Mouse (Mus musculus): ENCODE results near the gene Tmem102. TPM values are rescaled to one million over a fixed set of nuclear protein-coding genes. Genes with fewer than 3 reads are reported as not detected.

The Tmem102 gene
- polyA plus RNA-seq, 1 experiment = 0.28 TPM

DNA sequence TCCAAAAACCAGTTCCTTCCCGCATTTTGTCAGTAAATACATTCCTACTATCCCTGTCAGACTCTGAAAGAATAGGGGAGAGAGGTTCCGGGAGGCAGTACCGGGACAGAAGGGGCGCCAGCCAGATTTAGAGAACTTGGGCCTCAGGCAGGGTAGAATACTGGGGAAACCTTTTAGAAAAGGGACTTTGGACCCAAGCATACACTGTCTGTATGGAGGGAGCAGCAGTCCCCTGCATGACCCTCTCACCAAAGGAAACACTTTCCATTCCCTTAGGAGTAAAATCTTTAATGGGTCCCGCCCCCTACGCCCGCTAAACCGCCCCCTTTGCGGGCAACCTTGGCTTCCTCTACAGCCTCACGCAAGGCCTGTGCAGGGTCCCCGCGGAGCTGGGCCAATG lies 2.1 kb downstream of the Tmem102 start:
- peaks cover 7% of the 10 kb centered on the region; the same call in 1 of the 2 replicates for H3K4me1 ChIP-seq (ENCODE audit: control insufficient read depth, insufficient read depth, low read length)
- TF ChIP-seq POLR2A (IDR thresholded peaks at IDR 0.05; ENCODE audit: borderline replicate concordance, insufficient read depth, low read length) = no peak
- TF ChIP-seq CTCF (IDR thresholded peaks at IDR 0.05; ENCODE audit: borderline replicate concordance, insufficient read depth, low read depth, low read length) = no peak
- 17% methylated on average over 12 of the region's 12 CpGs for WGBS

DNA sequence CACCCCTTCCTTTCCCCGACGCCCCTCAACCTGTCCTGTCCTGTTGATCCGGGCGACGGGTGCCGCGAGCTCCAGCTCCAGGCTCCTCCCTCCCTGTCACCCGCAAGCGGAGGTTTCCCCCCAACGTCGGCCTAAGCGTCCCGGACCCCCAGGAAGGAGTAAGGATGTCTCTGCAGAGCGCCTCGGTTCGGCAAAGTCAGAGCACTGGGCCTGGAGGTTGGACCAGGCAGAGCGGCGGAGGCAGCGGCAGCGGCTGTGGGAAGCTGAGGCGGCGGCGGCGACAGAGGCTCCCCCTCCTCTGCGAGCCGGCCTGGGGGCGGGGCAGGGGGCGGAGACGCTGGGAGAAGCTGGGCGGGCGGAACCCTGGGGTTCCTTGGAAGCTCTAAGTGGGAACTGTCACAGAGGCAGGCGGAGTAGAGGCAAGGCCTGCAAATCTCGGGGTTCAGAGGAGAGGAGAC lies 2.7 kb downstream of the Tmem102 start:
- H3K4me1 ChIP-seq (ENCODE audit: control insufficient read depth, insufficient read depth, low read length) = peaks cover 7% of the 10 kb centered on the region; the same call in 1 of the 2 replicates
- peak overlapping the region; percentile 54 for H3K4me3 ChIP-seq (replicated peaks; ENCODE audit: insufficient read depth, low read depth, low read length)
- no peak for TF ChIP-seq CTCF (IDR thresholded peaks at IDR 0.05; ENCODE audit: borderline replicate concordance, insufficient read depth, low read depth, low read length)
- TF ChIP-seq POLR2A (IDR thresholded peaks at IDR 0.05; ENCODE audit: borderline replicate concordance, insufficient read depth, low read length) = 0 out of 2 replicates have a peak, but pooled peaks have one; percentile 18
- 8% methylated on average over 33 of the region's 33 CpGs for WGBS
- DNase-seq = peak; percentile 66 to 68
- H3K27ac ChIP-seq (ENCODE audit: insufficient read depth, low read length) = no peak overlapping the region
- peaks cover 1% of the 10 kb centered on the region; the same call in 1 of the 2 replicates for H3K27me3 ChIP-seq (ENCODE audit: control insufficient read depth, insufficient read depth, low read length)

More for the DNA sequence above, 2.1 kb downstream of the Tmem102 start:
- DNase-seq = no peak
- Histone ChIP-seq H3K27ac (ENCODE audit: insufficient read depth, low read length) (no peak overlapping the region), H3K4me3 (replicated peaks; ENCODE audit: insufficient read depth, low read depth, low read length) (peak overlapping the region; percentile 38), H3K27me3 (ENCODE audit: control insufficient read depth, insufficient read depth, low read length) (peaks cover 1% of the 10 kb centered on the region; the same call in 1 of the 2 replicates)

DNA sequence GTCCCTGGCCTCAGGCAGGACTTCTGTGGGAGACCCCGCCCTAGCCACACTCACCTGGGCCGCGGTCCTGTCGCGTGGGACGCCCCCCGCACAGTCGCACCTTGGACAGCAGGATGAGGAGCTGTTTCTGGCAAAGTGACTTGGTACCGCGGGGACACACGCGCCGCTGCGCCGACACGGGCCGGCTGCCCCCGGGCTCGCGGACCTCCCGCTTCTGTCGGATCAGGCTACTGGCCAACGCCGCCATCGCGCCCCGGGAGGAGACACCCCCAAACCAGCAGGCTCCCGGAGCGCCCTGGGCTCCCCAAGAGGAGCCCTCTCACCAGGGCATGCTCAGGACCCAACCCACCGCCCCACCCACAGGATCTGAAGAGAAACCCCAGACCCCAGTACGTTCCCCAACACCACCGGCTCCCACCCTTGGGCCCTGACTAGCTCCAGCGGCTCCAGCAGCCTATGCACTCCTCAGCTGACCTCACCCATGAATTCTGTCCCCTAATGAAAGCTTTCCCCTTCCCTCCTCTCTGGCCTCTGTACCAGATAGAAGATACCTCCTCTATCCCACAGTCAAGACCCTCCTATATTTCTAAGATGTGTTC lies 3.9 kb downstream of the Tmem102 start, which contains the start of gene Fgf11:
Fgf11 (minus strand) TSS at position 479 of the 599 bp plus-strand sequence.
- WGBS = 3% methylated on average over 33 of the region's 33 CpGs
- DNase-seq = no peak
- Histone ChIP-seq H3K27me3 (ENCODE audit: control insufficient read depth, insufficient read depth, low read length) (peaks cover 1% of the 10 kb centered on the region; the same call in 1 of the 2 replicates), H3K4me3 (replicated peaks; ENCODE audit: insufficient read depth, low read depth, low read length) (peak within 1 kb of the TSS; percentile 54), H3K27ac (ENCODE audit: insufficient read depth, low read length) (no peak within 1 kb of the TSS), H3K4me1 (ENCODE audit: control insufficient read depth, insufficient read depth, low read length) (peaks cover 7% of the 10 kb centered on the region; the same call in 1 of the 2 replicates)
- TF ChIP-seq POLR2A (IDR thresholded peaks at IDR 0.05; ENCODE audit: borderline replicate concordance, insufficient read depth, low read length) = no peak
- no peak for TF ChIP-seq CTCF (IDR thresholded peaks at IDR 0.05; ENCODE audit: borderline replicate concordance, insufficient read depth, low read depth, low read length)

DNA sequence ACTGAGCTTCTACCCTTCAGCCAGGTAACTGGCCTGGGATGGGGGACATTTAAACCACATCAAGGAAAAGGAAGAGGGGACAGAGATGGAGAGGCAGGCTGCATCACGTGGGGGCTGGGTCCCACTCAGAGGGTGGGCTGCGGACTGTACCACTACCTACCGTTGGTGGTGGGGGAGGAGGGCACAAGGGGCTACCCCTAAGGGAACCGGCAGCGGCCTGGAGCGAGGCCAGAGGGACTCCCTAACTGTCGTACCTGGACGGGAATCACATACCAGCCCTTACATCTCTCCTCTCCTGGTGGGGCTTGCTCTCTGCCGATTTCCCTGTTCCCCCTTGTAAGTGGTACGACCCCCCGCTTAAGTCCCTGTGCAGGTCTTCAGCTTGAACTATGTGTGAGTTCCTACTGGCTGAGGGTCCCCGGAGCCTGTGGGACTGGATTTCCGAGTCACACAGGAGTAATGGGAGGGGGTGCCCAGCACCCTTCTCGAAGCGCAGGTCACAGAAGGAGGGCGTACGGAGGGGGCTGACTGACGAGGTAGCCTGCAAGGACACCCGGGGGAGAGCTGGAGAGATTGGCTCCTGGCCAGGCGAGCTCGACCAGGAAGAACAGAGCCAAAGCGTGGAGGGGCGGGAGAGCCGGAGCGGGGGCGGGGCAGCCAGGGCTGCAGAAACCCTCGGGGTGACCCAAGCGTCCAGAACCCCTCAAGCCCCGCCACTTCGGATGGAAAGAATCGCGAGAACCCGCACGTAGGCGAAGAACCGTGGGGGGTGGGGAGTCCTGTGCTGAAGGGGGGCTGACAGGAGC lies 4.8 kb downstream of the Tmem102 start:
- no peak for DNase-seq
- peaks cover 7% of the 10 kb centered on the region; the same call in 1 of the 2 replicates for H3K4me1 ChIP-seq (ENCODE audit: control insufficient read depth, insufficient read depth, low read length)

DNA sequence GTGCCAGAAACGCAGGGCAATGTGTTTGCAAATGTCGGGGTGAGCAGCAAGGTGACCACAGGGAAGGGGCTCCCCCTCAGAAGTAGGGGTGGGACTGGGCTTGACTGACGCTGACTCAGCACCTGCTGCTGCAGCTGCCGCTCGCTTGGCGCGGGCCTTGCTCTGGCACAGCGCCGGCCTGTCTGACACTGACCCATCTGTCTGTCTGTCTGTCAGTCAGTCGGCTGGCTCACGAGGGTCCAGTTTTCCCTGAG lies 5.4 kb downstream of the Tmem102 start:
- Histone ChIP-seq H3K4me1 (ENCODE audit: control insufficient read depth, insufficient read depth, low read length) (peaks cover 7% of the 10 kb centered on the region; the same call in 1 of the 2 replicates), H3K27me3 (ENCODE audit: control insufficient read depth, insufficient read depth, low read length) (peaks cover 1% of the 10 kb centered on the region; the same call in 1 of the 2 replicates), H3K27ac (ENCODE audit: insufficient read depth, low read length) (no peak overlapping the region), H3K4me3 (replicated peaks; ENCODE audit: insufficient read depth, low read depth, low read length) (no peak overlapping the region)
- no peak for TF ChIP-seq CTCF (IDR thresholded peaks at IDR 0.05; ENCODE audit: borderline replicate concordance, insufficient read depth, low read depth, low read length)
- no peak for TF ChIP-seq POLR2A (IDR thresholded peaks at IDR 0.05; ENCODE audit: borderline replicate concordance, insufficient read depth, low read length)
- no peak for DNase-seq
- 8% methylated on average over 11 of the region's 11 CpGs for WGBS

More for the DNA sequence above, 4.8 kb downstream of the Tmem102 start:
- Histone ChIP-seq H3K4me3 (replicated peaks; ENCODE audit: insufficient read depth, low read depth, low read length) (peak overlapping the region; percentile 8), H3K27ac (ENCODE audit: insufficient read depth, low read length) (no peak overlapping the region), H3K27me3 (ENCODE audit: control insufficient read depth, insufficient read depth, low read length) (peaks cover 1% of the 10 kb centered on the region; the same call in 1 of the 2 replicates)
- TF ChIP-seq POLR2A (IDR thresholded peaks at IDR 0.05; ENCODE audit: borderline replicate concordance, insufficient read depth, low read length) (no peak), CTCF (IDR thresholded peaks at IDR 0.05; ENCODE audit: borderline replicate concordance, insufficient read depth, low read depth, low read length) (no peak)
- 2% methylated on average over 35 of the region's 36 CpGs for WGBS

DNA sequence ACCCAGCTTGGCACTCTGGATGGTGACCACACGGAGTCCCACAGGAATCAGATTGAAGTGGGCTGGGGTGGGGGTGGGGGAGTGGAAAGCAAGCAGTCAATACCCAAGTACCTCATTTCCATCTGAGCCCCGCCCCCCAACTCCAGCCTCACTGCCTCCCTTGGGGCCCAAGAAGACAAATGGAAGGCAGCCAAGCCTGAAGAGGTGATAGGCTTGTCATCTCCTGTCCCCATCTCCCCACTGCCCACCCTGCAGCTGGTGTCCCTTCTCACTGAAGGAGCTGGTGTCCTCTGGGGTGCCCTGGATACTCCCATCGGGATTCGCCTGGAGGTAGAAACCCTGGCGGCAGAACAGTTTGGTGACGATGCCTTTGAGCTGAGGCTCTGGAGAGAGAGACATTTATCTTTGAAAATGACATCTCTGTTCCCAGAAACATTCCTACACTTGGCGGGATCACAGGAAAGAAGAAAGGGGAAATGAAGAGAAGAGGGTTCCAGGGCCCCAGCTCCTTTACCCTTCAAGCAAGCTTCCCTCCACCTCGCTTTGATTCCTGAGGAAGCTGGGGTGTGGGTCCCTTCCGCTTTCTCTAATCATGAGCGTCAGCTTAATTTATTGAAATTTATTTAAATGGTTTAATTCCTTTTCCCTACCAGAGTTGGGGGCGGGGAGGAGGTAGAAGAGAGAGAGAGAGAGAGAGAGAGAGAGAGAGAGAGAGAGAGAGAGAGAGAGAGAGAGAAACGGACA lies 5.9 kb downstream of the Tmem102 start:
- WGBS = 45% methylated on average over 12 of the region's 12 CpGs
- Histone ChIP-seq H3K27ac (ENCODE audit: insufficient read depth, low read length) (no peak overlapping the region), H3K27me3 (ENCODE audit: control insufficient read depth, insufficient read depth, low read length) (peaks cover 1% of the 10 kb centered on the region; the same call in 1 of the 2 replicates), H3K4me3 (replicated peaks; ENCODE audit: insufficient read depth, low read depth, low read length) (no peak overlapping the region), H3K4me1 (ENCODE audit: control insufficient read depth, insufficient read depth, low read length) (peaks cover 7% of the 10 kb centered on the region; the same call in 1 of the 2 replicates)
- no peak for DNase-seq
- no peak for TF ChIP-seq POLR2A (IDR thresholded peaks at IDR 0.05; ENCODE audit: borderline replicate concordance, insufficient read depth, low read length)
- TF ChIP-seq CTCF (IDR thresholded peaks at IDR 0.05; ENCODE audit: borderline replicate concordance, insufficient read depth, low read depth, low read length) = no peak

DNA sequence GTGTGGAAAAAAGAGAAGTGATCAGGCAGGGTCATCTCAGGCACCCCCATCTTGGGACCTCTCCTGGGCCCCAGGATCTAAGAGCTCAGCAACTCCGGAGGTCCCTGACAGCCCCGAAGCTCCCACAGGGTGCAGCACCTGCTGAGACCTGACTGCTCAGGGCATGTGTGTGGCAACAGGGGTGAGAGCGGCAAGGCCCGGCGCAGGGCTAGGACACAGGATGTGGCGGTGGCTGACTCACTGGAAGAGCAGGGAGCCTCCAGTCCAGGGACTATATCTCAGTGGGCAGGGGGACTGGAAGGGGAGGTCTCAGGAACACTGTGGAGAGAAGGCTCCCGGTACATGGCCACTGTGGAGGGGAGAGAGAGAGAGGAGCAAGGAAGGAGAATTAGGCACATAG lies 7.5 kb downstream of the Tmem102 start:
- Histone ChIP-seq H3K27me3 (ENCODE audit: control insufficient read depth, insufficient read depth, low read length) (peaks cover 1% of the 10 kb centered on the region; the same call in 1 of the 2 replicates), H3K27ac (ENCODE audit: insufficient read depth, low read length) (no peak overlapping the region), H3K4me3 (replicated peaks; ENCODE audit: insufficient read depth, low read depth, low read length) (no peak overlapping the region), H3K4me1 (ENCODE audit: control insufficient read depth, insufficient read depth, low read length) (peaks cover 7% of the 10 kb centered on the region; the same call in 1 of the 2 replicates)
- no peak for DNase-seq
- TF ChIP-seq POLR2A (IDR thresholded peaks at IDR 0.05; ENCODE audit: borderline replicate concordance, insufficient read depth, low read length) (no peak), CTCF (IDR thresholded peaks at IDR 0.05; ENCODE audit: borderline replicate concordance, insufficient read depth, low read depth, low read length) (no peak)
- 85% methylated on average over 7 of the region's 7 CpGs for WGBS

All from cerebellum, adult 2 months (tissue).